9 mouse cellular contexts compared by ENCODE assay signal in genomic region chr11:79533950-79534690, GRCm38 (mm10). TPM values are rescaled to one million over a fixed set of nuclear protein-coding genes. Genes with fewer than 3 reads are reported as not detected.
A peak's percentile ranks its signal among the peaks of the same experiment; 100 is the strongest.
DNase-seq lines count a peak whose midpoint lies in the region; ATAC-seq and TF ChIP-seq lines count a peak whose summit lies in the region.
"Had no signal": no experiment of that assay in that cellular context is flagged by ENCODE, and none has a peak within 500 bp of the region (broad histone marks: within the 10 kb centered on the region; RNA-seq: fewer than 3 reads in every experiment).

No protein-coding gene starts in this region.

- H3K27ac ChIP-seq in heart, adult 2 months: no peak overlapping the region
- H3K27ac ChIP-seq in heart, embryonic 11.5 days (ENCODE audit: low read depth, low read length): no peak overlapping the region
- H3K27ac ChIP-seq in cerebellum, adult 2 months (ENCODE audit: insufficient read depth, low read length): no peak overlapping the region
- H3K27ac ChIP-seq in intestine, embryonic 15.5 days: peak overlapping the region; percentile 66
- no peak overlapping the region for H3K27ac ChIP-seq in forebrain, postnatal 0 days (ENCODE audit: low read depth, low read length)

- H3K4me1 ChIP-seq in heart, adult 2 months (ENCODE audit: control insufficient read depth, insufficient read depth, low read length): peaks cover 3% of the 10 kb centered on the region
- peaks cover 8% of the 10 kb centered on the region; the same call in 1 of the 2 replicates for H3K4me1 ChIP-seq in heart, embryonic 11.5 days (ENCODE audit: control insufficient read depth, insufficient read depth, low read length)
- H3K4me1 ChIP-seq in cerebellum, adult 2 months (ENCODE audit: control insufficient read depth, insufficient read depth, low read length): peaks cover 10% of the 10 kb centered on the region
- 0 out of 2 replicates have a peak, but pooled peaks cover 4% of the 10 kb centered on the region for H3K4me1 ChIP-seq in intestine, embryonic 15.5 days (replicated peaks)
- H3K4me1 ChIP-seq in forebrain, postnatal 0 days (ENCODE audit: insufficient read depth): no peaks in the 10 kb centered on the region

- no peak overlapping the region for H3K4me3 ChIP-seq in heart, adult 2 months
- no peak overlapping the region for H3K4me3 ChIP-seq in heart, embryonic 11.5 days (ENCODE audit: low read depth, low read length)
- H3K4me3 ChIP-seq in cerebellum, adult 2 months (replicated peaks; ENCODE audit: insufficient read depth, low read depth, low read length): no peak overlapping the region
- H3K4me3 ChIP-seq in intestine, embryonic 15.5 days (replicated peaks): no peak overlapping the region
- H3K4me3 ChIP-seq in forebrain, postnatal 0 days (ENCODE audit: low read depth, low read length): no peak overlapping the region

- H3K79me2 ChIP-seq in heart, adult 2 months (replicated peaks; ENCODE audit: control insufficient read depth, insufficient read depth, low read length): no peaks in the 10 kb centered on the region

- ATAC-seq in heart, embryonic 11.5 days (replicated peaks; ENCODE audit: insufficient number of reproducible peaks, low FRiP score, low TSS enrichment): no peak
- ATAC-seq in intestine, embryonic 15.5 days: peak; percentile 59
- no peak for ATAC-seq in forebrain, postnatal 0 days
- ATAC-seq in CD4-positive, CD25-positive, alpha-beta regulatory T cell, adult 4 months: no peak

- TF ChIP-seq CTCF in heart, adult 2 months (IDR thresholded peaks at IDR 0.05): no peak
- no peak for TF ChIP-seq CTCF in cerebellum, adult 2 months (IDR thresholded peaks at IDR 0.05; ENCODE audit: borderline replicate concordance, insufficient read depth, low read depth, low read length)
- no peak for TF ChIP-seq CTCF in forebrain, postnatal 0 days (IDR thresholded peaks at IDR 0.05; ENCODE audit: low read depth)

- TF ChIP-seq POLR2A in heart, adult 2 months (IDR thresholded peaks at IDR 0.05; ENCODE audit: insufficient read depth, low read depth, low read length): no peak
- TF ChIP-seq POLR2A in cerebellum, adult 2 months (IDR thresholded peaks at IDR 0.05; ENCODE audit: borderline replicate concordance, insufficient read depth, low read length): no peak

- H3K9ac ChIP-seq in heart, adult 2 months (ENCODE audit: low read depth, low read length): no peak overlapping the region
- H3K9ac ChIP-seq in heart, embryonic 11.5 days (ENCODE audit: low read depth, low read length): no peak overlapping the region
- no peak overlapping the region for H3K9ac ChIP-seq in intestine, embryonic 15.5 days
- no peak overlapping the region for H3K9ac ChIP-seq in forebrain, postnatal 0 days

- DNase-seq in heart, adult 2 months: peak; percentile 29 to 37
- DNase-seq in 3134 (ENCODE audit: extremely low read depth, insufficient read length, low spot score): peak; percentile 76
- DNase-seq in cerebellum, adult 2 months: peak; percentile 33 to 54
- DNase-seq in neural tube, embryonic 10.5 days (ENCODE audit: extremely low spot score, low spot score): no peak
- DNase-seq in forebrain, postnatal 0 days: no peak

- TF ChIP-seq EP300 in heart, adult 2 months (IDR thresholded peaks at IDR 0.05; ENCODE audit: insufficient read depth, low read depth, low read length): no peak

- H3K36me3 ChIP-seq in heart, adult 2 months (ENCODE audit: control insufficient read depth, insufficient read depth, low read length): no peaks in the 10 kb centered on the region
- peaks cover 2% of the 10 kb centered on the region; the same call in 1 of the 2 replicates for H3K36me3 ChIP-seq in heart, embryonic 11.5 days (ENCODE audit: control insufficient read depth, insufficient read depth, low read length)
- peaks cover 3% of the 10 kb centered on the region; the same call in 1 of the 2 replicates for H3K36me3 ChIP-seq in intestine, embryonic 15.5 days
- peaks cover 15% of the 10 kb centered on the region; the same call in 1 of the 2 replicates for H3K36me3 ChIP-seq in forebrain, postnatal 0 days (ENCODE audit: insufficient read depth)

- H3K27me3 ChIP-seq in heart, adult 2 months (ENCODE audit: control insufficient read depth, insufficient read depth, low read length): no peaks in the 10 kb centered on the region
- H3K27me3 ChIP-seq in heart, embryonic 11.5 days (ENCODE audit: control insufficient read depth, insufficient read depth, low read length): no peaks in the 10 kb centered on the region
- H3K27me3 ChIP-seq in cerebellum, adult 2 months (ENCODE audit: control insufficient read depth, insufficient read depth, low read length): no peaks in the 10 kb centered on the region
- H3K27me3 ChIP-seq in intestine, embryonic 15.5 days (replicated peaks): no peaks in the 10 kb centered on the region
- no peaks in the 10 kb centered on the region for H3K27me3 ChIP-seq in forebrain, postnatal 0 days (ENCODE audit: insufficient read depth, low read length)

- intact Hi-C loops in heart, adult 2 months (cut with DNase I): no loop called here

- no peak overlapping the region for H3K4me2 ChIP-seq in heart, embryonic 11.5 days
- H3K4me2 ChIP-seq in intestine, embryonic 15.5 days (replicated peaks): no peak overlapping the region
- no peak overlapping the region for H3K4me2 ChIP-seq in forebrain, postnatal 0 days (ENCODE audit: low read depth)

- 62% methylated on average over 8 of the region's 8 CpGs for WGBS in heart, adult 2 months
- 77% methylated on average over 8 of the region's 8 CpGs for WGBS in heart, embryonic 11.5 days (ENCODE audit: insufficient replicate concordance)
- WGBS in cerebellum, adult 2 months: 22% methylated on average over 8 of the region's 8 CpGs
- WGBS in intestine, embryonic 15.5 days: 68% methylated on average over 8 of the region's 8 CpGs
- 58% methylated on average over 8 of the region's 8 CpGs for WGBS in forebrain, postnatal 0 days

- H3K9me3 ChIP-seq in heart, embryonic 11.5 days (replicated peaks; ENCODE audit: control insufficient read depth, low read length): no peaks in the 10 kb centered on the region
- no peaks in the 10 kb centered on the region for H3K9me3 ChIP-seq in intestine, embryonic 15.5 days
- no peaks in the 10 kb centered on the region for H3K9me3 ChIP-seq in forebrain, postnatal 0 days (ENCODE audit: low read length)

RNA-seq across cellular contexts. Expression of gene Evi2a, which starts 3.7 kb away (rescaled TPM):
- total RNA-seq in heart, adult 2 months (2021): 1 to 10 TPM; 1.9 to 2.0 TPM
- 3.8 and 4.2 TPM in 2 replicates for polyA plus RNA-seq in heart, adult 2 months (2012; rRNA removed)
- 1.00 and 2.9 TPM in 2 replicates for polyA plus RNA-seq in heart, embryonic 11.5 days (2014; fragmentation: Nextera tagmentation; extraction: Ambion mirVana)
- polyA plus RNA-seq in cerebellum, adult 2 months (2012; rRNA removed): 56.4 and 72.3 TPM in 2 replicates
- polyA plus RNA-seq in intestine, embryonic 15.5 days (2015; fragmentation: Nextera tagmentation; extraction: Ambion mirVana): 3.2 and 3.7 TPM in 2 replicates
- 2.5 and 2.8 TPM in 2 replicates for total RNA-seq in forebrain, postnatal 0 days (2014; rRNA removed)
- polyA plus RNA-seq in forebrain, postnatal 0 days (2015; fragmentation: Nextera tagmentation; extraction: Ambion mirVana): 2.5 and 4.6 TPM in 2 replicates
- 10 to 100 TPM; 43.8 to 53.2 TPM for polyA plus RNA-seq in CD4-positive, CD25-positive, alpha-beta regulatory T cell, adult 4 months (2017; shearing (Covaris generic))

RNA-seq across cellular contexts. Expression of gene Evi2, which starts 3.7 kb away (rescaled TPM):
- total RNA-seq in heart, adult 2 months (2021): under 1 TPM; 0.14 to 0.16 TPM
- polyA plus RNA-seq in heart, adult 2 months (2012; rRNA removed): 0.29 and 0.35 TPM in 2 replicates
- polyA plus RNA-seq in heart, embryonic 11.5 days (2014; fragmentation: Nextera tagmentation; extraction: Ambion mirVana): 0.41 and 1.4 TPM in 2 replicates
- 0.10 and 0.16 TPM in 2 replicates for polyA plus RNA-seq in cerebellum, adult 2 months (2012; rRNA removed)
- 0.40 and 0.51 TPM in 2 replicates for polyA plus RNA-seq in intestine, embryonic 15.5 days (2015; fragmentation: Nextera tagmentation; extraction: Ambion mirVana)
- total RNA-seq in forebrain, postnatal 0 days (2014; rRNA removed): not detected in 2 replicates
- 0.05 TPM in 1 of 2 replicates, not detected in the other for polyA plus RNA-seq in forebrain, postnatal 0 days (2015; fragmentation: Nextera tagmentation; extraction: Ambion mirVana)
- polyA plus RNA-seq in CD4-positive, CD25-positive, alpha-beta regulatory T cell, adult 4 months (2017; shearing (Covaris generic)): 1 to 10 TPM; 5.2 to 6.9 TPM

RNA-seq across cellular contexts. Expression of gene Evi2b, which starts 10.6 kb away (rescaled TPM):
- total RNA-seq in heart, adult 2 months (2021): 1 to 10 TPM in 1 of 2 experiments, under 1 TPM in 1; 0.43 to 1.0 TPM
- polyA plus RNA-seq in heart, adult 2 months (2012; rRNA removed): 3.8 and 4.2 TPM in 2 replicates
- 0.54 and 0.99 TPM in 2 replicates for polyA plus RNA-seq in heart, embryonic 11.5 days (2014; fragmentation: Nextera tagmentation; extraction: Ambion mirVana)
- 1.2 TPM in 2 replicates for polyA plus RNA-seq in cerebellum, adult 2 months (2012; rRNA removed)
- 0.42 and 1.2 TPM in 2 replicates for polyA plus RNA-seq in intestine, embryonic 15.5 days (2015; fragmentation: Nextera tagmentation; extraction: Ambion mirVana)
- 0.23 and 0.24 TPM in 2 replicates for total RNA-seq in forebrain, postnatal 0 days (2014; rRNA removed)
- polyA plus RNA-seq in forebrain, postnatal 0 days (2015; fragmentation: Nextera tagmentation; extraction: Ambion mirVana): 0.38 and 0.40 TPM in 2 replicates
- polyA plus RNA-seq in CD4-positive, CD25-positive, alpha-beta regulatory T cell, adult 4 months (2017; shearing (Covaris generic)): 10 to 100 TPM; 70.5 to 70.9 TPM

RNA-seq across cellular contexts. Expression of gene Omg, which starts 30.2 kb away (rescaled TPM):
- not detected for total RNA-seq in heart, adult 2 months (2021)
- polyA plus RNA-seq in heart, adult 2 months (2012; rRNA removed): 0.06 TPM in 1 of 2 replicates, not detected in the other
- polyA plus RNA-seq in heart, embryonic 11.5 days (2014; fragmentation: Nextera tagmentation; extraction: Ambion mirVana): 0.23 and 0.31 TPM in 2 replicates
- polyA plus RNA-seq in cerebellum, adult 2 months (2012; rRNA removed): 127 and 137 TPM in 2 replicates
- 0.19 and 0.34 TPM in 2 replicates for polyA plus RNA-seq in intestine, embryonic 15.5 days (2015; fragmentation: Nextera tagmentation; extraction: Ambion mirVana)
- 13.8 and 16.5 TPM in 2 replicates for total RNA-seq in forebrain, postnatal 0 days (2014; rRNA removed)
- polyA plus RNA-seq in forebrain, postnatal 0 days (2015; fragmentation: Nextera tagmentation; extraction: Ambion mirVana): 18.2 and 21.6 TPM in 2 replicates
- not detected for polyA plus RNA-seq in CD4-positive, CD25-positive, alpha-beta regulatory T cell, adult 4 months (2017; shearing (Covaris generic))
- total RNA-seq: MEL had no signal

RNA-seq across cellular contexts. Expression of gene Rab11fip4, which starts 56.9 kb away (rescaled TPM):
- under 1 TPM; 0.11 to 0.26 TPM for total RNA-seq in heart, adult 2 months (2021)
- polyA plus RNA-seq in heart, adult 2 months (2012; rRNA removed): 0.20 and 0.66 TPM in 2 replicates
- 0.42 and 0.73 TPM in 2 replicates for polyA plus RNA-seq in heart, embryonic 11.5 days (2014; fragmentation: Nextera tagmentation; extraction: Ambion mirVana)
- 94.8 and 95.7 TPM in 2 replicates for polyA plus RNA-seq in cerebellum, adult 2 months (2012; rRNA removed)
- polyA plus RNA-seq in intestine, embryonic 15.5 days (2015; fragmentation: Nextera tagmentation; extraction: Ambion mirVana): 1.7 and 1.8 TPM in 2 replicates
- 80.9 and 86.2 TPM in 2 replicates for total RNA-seq in forebrain, postnatal 0 days (2014; rRNA removed)
- 18.7 and 21.7 TPM in 2 replicates for polyA plus RNA-seq in forebrain, postnatal 0 days (2015; fragmentation: Nextera tagmentation; extraction: Ambion mirVana)
- 10 to 100 TPM in 1 of 2 experiments, 1 to 10 TPM in 1; 8.3 to 13.0 TPM for polyA plus RNA-seq in CD4-positive, CD25-positive, alpha-beta regulatory T cell, adult 4 months (2017; shearing (Covaris generic))

Comparison
In these comparisons a context has a peak if more than half of its experiments do, and no peak if none do; other contexts are left out.
1. DNase-seq: peak in heart, adult 2 months (2 of 2), 3134 (single experiment) and cerebellum, adult 2 months (2 of 2); none in neural tube, embryonic 10.5 days (single experiment) and forebrain, postnatal 0 days (single experiment).
2. RNA of gene Evi2b, which starts 10.6 kb away (polyA plus RNA-seq): 70.5 to 70.9 TPM in CD4-positive, CD25-positive, alpha-beta regulatory T cell, adult 4 months; 3.8 to 4.2 TPM in heart, adult 2 months, 1.2 TPM in cerebellum, adult 2 months, 0.42 to 1.2 TPM in intestine, embryonic 15.5 days, 0.54 to 0.99 TPM in heart, embryonic 11.5 days and 0.38 to 0.40 TPM in forebrain, postnatal 0 days; every median in the first group is over 10 times any median in the second.